Mouse (Mus musculus) lung, postnatal 0 days (tissue): Measurements from ENCODE around the gene Ergic1. TPM values are rescaled to one million over a fixed set of nuclear protein-coding genes. Genes with fewer than 3 reads are reported as not detected.

ENCODE experiments used
- ATAC-seq: fragments of 200-750 bp; cut with Nextera tagmentation; 2 replicates; pipeline ENCODE4 v1.8.0; 2017; ENCODE audit warnings: moderate library complexity
- DNase-seq: peaks from one replicate; pipeline ENCODE4 v3.0.0-alpha.2; 2016; ENCODE audit warnings: low spot score
- H3K27ac ChIP-seq: fragments of 300-500 bp; sonication (generic); 2 replicates; pipeline ENCODE4 v1.5.1; 2014; ENCODE audit warnings: antibody characterized with exemption, mild to moderate bottlenecking, low read length, mixed read lengths
- H3K27me3 ChIP-seq: fragments of 300-500 bp; sonication (generic); replicated peaks from 2 replicates; pipeline ENCODE4 v1.6.1; 2014; ENCODE audit warnings: low read length, mixed read lengths; ENCODE audit not compliant: insufficient read depth
- H3K36me3 ChIP-seq: fragments of 300-500 bp; sonication (generic); 2 replicates; pipeline ENCODE4 v1.6.1; 2014; ENCODE audit warnings: low read length, mixed read lengths; ENCODE audit not compliant: insufficient read depth
- H3K4me1 ChIP-seq: fragments of 300-500 bp; sonication (generic); 2 replicates; pipeline ENCODE4 v1.6.1; 2014; ENCODE audit warnings: antibody characterized with exemption, low read depth, low read length, mixed read lengths; ENCODE audit not compliant: insufficient read depth
- H3K4me2 ChIP-seq: fragments of 300-500 bp; sonication (generic); replicated peaks from 2 replicates; pipeline ENCODE4 v1.6.1; 2014; ENCODE audit warnings: low read depth, mild to moderate bottlenecking, low read length, moderate library complexity, mixed read lengths
- H3K4me3 ChIP-seq: fragments of 300-500 bp; sonication (generic); 2 replicates; pipeline ENCODE4 v1.5.1; 2014; ENCODE audit warnings: low read depth, low read length
- H3K9ac ChIP-seq: fragments of 300-500 bp; sonication (generic); replicated peaks from 2 replicates; pipeline ENCODE4 v1.6.1; 2014; ENCODE audit warnings: low read depth, mild to moderate bottlenecking
- H3K9me3 ChIP-seq: fragments of 300-500 bp; sonication (generic); 2 replicates; pipeline ENCODE4 v1.6.1; 2016; ENCODE audit warnings: low read length, mixed read lengths
- CTCF ChIP-seq: IDR thresholded peaks from 2 replicates; pipeline ENCODE4 v1.5.1; 2016; ENCODE audit warnings: antibody characterized with exemption, mild to moderate bottlenecking
- EP300 ChIP-seq: IDR thresholded peaks from 2 replicates; pipeline ENCODE4 v1.6.1; 2016; ENCODE audit warnings: antibody characterized with exemption, mild to moderate bottlenecking, control low read depth
- WGBS: fragments of 180-500 bp; shearing (Covaris S2); extraction: QIAGEN DNeasy Blood & Tissue Kit; methylation state at CpG from one replicate; pipeline ENCODE4 v1.1.7; 2014; 5-methylcytosine and 5-hydroxymethylcytosine counted together
- polyA plus RNA-seq: library from polyadenylated mRNA; unstranded; fragments of >200 nt; fragmentation: Nextera tagmentation; extraction: Ambion mirVana; gene quantifications from 2 replicates; pipeline ENCODE4 v1.2.1, GENCODE M21; 2015

The Ergic1 gene
- polyA plus RNA-seq, 1 experiment from 2014 or later = 50.6 TPM

GRCm38 (mm10) chr17:26535251-26536136 is 25.8 kb upstream of the Ergic1 start:
- 55% methylated on average over 7 of the region's 7 CpGs for WGBS
- DNase-seq (peak; percentile 83), ATAC-seq (peak; percentile 46)
- no peak overlapping the region for H3K4me2 ChIP-seq
- no peaks in the 10 kb centered on the region for H3K9me3 ChIP-seq
- TF ChIP-seq EP300 (peak; percentile 99), CTCF (no peak)
- H3K4me1 ChIP-seq = 0 out of 2 replicates have a peak, but pooled peaks cover 7% of the 10 kb centered on the region
- no peaks in the 10 kb centered on the region for H3K27me3 ChIP-seq
- no peak overlapping the region for H3K9ac ChIP-seq
- no peak overlapping the region for H3K4me3 ChIP-seq
- H3K36me3 ChIP-seq = no peaks in the 10 kb centered on the region
- peak overlapping the region; percentile 66 for H3K27ac ChIP-seq

- H3K4me2 ChIP-seq = no peak overlapping the region
- WGBS = 15% methylated on average over 6 of the region's 6 CpGs
- ATAC-seq = peak; percentile 62
These were observed 23.4 kb upstream of the Ergic1 start for GRCm38 (mm10) chr17:26537722-26538471.

GRCm38 (mm10) chr17:26540083-26540482 is 21.2 kb upstream of the Ergic1 start:
- no peak for DNase-seq
- Histone ChIP-seq H3K27me3 (no peaks in the 10 kb centered on the region), H3K9ac (no peak overlapping the region), H3K4me3 (no peak overlapping the region), H3K36me3 (no peaks in the 10 kb centered on the region), H3K4me2 (no peak overlapping the region), H3K27ac (no peak overlapping the region), H3K4me1 (no peaks in the 10 kb centered on the region; the same call in 1 of the 2 replicates), H3K9me3 (no peaks in the 10 kb centered on the region)
- TF ChIP-seq EP300 = no peak
- WGBS = 80% methylated on average over 5 of the region's 5 CpGs
- no peak for ATAC-seq

More at GRCm38 (mm10) chr17:26537722-26538471, 23.4 kb upstream of the Ergic1 start:
- TF ChIP-seq CTCF (no peak), EP300 (peak; percentile 86)
- DNase-seq = peak; percentile 94
- Histone ChIP-seq H3K27me3 (no peaks in the 10 kb centered on the region), H3K4me1 (0 out of 2 replicates have a peak, but pooled peaks cover 5% of the 10 kb centered on the region), H3K9me3 (no peaks in the 10 kb centered on the region), H3K9ac (no peak overlapping the region), H3K4me3 (no peak overlapping the region), H3K36me3 (no peaks in the 10 kb centered on the region), H3K27ac (no peak overlapping the region)

- H3K27me3 ChIP-seq = no peaks in the 10 kb centered on the region
- TF ChIP-seq EP300 (no peak), CTCF (no peak)
- WGBS = 46% methylated on average over 8 of the region's 8 CpGs
- no peak overlapping the region for H3K4me3 ChIP-seq
- H3K36me3 ChIP-seq = no peaks in the 10 kb centered on the region
- H3K4me1 ChIP-seq = peaks cover 4% of the 10 kb centered on the region
- ATAC-seq (no peak), DNase-seq (peak; percentile 64)
- H3K27ac ChIP-seq = peak overlapping the region; percentile 54
- no peaks in the 10 kb centered on the region for H3K9me3 ChIP-seq
- H3K4me2 ChIP-seq = no peak overlapping the region
- no peak overlapping the region for H3K9ac ChIP-seq
These were observed 16.8 kb upstream of the Ergic1 start for GRCm38 (mm10) chr17:26544319-26544963.

- no peaks in the 10 kb centered on the region for H3K27me3 ChIP-seq
- peak overlapping the region; percentile 90 for H3K27ac ChIP-seq
- DNase-seq = peak; percentile 83
- H3K4me2 ChIP-seq = no peak overlapping the region
- H3K9me3 ChIP-seq = no peaks in the 10 kb centered on the region
- peak; percentile 98 for TF ChIP-seq EP300
- TF ChIP-seq CTCF = no peak
- H3K4me1 ChIP-seq = peaks cover 5% of the 10 kb centered on the region
- no peak overlapping the region for H3K4me3 ChIP-seq
- H3K36me3 ChIP-seq = no peaks in the 10 kb centered on the region
- H3K9ac ChIP-seq = 0 out of 2 replicates have a peak overlapping the region, but pooled peaks have one; percentile 19
- 19% methylated on average over 7 of the region's 7 CpGs for WGBS
- peak; percentile 71 for ATAC-seq
These were observed 13.5 kb upstream of the Ergic1 start for GRCm38 (mm10) chr17:26547771-26548170.

- H3K27me3 ChIP-seq = no peaks in the 10 kb centered on the region
- peak overlapping the region; percentile 72 for H3K27ac ChIP-seq
- H3K4me1 ChIP-seq = peaks cover 5% of the 10 kb centered on the region
- no peaks in the 10 kb centered on the region for H3K9me3 ChIP-seq
- 0 out of 2 replicates have a peak overlapping the region, but pooled peaks have one; percentile 12 for H3K4me2 ChIP-seq
- TF ChIP-seq EP300 (no peak), CTCF (no peak)
- no peak overlapping the region for H3K4me3 ChIP-seq
- no peaks in the 10 kb centered on the region for H3K36me3 ChIP-seq
- no peak for ATAC-seq
- H3K9ac ChIP-seq = no peak overlapping the region
- 13% methylated on average over 2 of the region's 5 CpGs for WGBS
- no peak for DNase-seq
These were observed 12.7 kb upstream of the Ergic1 start for GRCm38 (mm10) chr17:26548566-26548965.
